Mouse (Mus musculus): ENCODE data around the gene Klhl2. TPM values are rescaled to one million over a fixed set of nuclear protein-coding genes. Genes with fewer than 3 reads are reported as not detected.

Klhl2 gene
- polyA plus RNA-seq, 1 experiment = 2.5 TPM

DNA sequence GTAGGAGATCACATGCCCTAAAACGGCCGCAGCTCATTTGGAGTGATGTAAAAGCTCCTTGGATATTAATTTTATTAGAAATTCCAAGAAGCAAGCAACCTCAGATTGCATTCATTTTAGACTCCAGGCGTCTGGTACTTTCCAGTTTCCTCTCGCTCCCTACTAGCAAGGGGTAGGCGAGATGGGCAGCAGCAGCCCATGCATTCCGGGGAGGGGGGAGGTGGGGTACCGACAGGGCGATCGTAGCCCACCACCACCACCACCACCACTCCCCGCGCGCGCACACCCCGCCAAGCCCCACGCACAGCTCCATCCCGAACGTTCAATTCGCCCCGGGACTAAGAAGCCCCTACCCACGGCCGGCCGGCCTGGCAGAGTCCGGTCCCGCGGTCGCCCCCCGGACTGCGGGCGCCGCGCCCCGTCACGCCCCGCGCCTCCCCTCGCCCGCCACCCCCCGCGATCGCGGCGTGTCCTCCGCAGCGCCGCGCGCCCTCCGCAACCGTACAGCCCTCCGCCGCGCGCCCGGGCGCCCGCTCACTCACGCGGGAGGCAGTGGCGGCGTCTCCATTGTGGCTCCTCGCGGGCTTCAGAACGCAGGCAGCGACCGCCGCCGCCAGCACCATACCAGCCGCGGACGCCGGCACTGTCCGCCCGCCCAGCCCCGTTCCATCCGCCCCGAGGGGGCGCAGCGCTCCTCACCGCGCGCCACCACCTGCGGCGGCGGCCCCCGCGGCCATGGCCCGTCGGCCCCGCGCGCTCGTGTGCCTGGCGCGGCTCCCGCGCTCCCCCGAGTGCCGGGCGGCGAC lies 523 bp downstream of the Klhl2 start:
- no peak for TF ChIP-seq POLR2A (IDR thresholded peaks at IDR 0.05; ENCODE audit: control insufficient read depth, low read depth, low read length)
- TF ChIP-seq CTCF (IDR thresholded peaks at IDR 0.05; ENCODE audit: control insufficient read depth, insufficient read depth, insufficient replicate concordance, low read depth, low read length) = no peak
- Histone ChIP-seq H3K27ac (ENCODE audit: control insufficient read depth, insufficient read depth, low read depth, low read length) (no peak overlapping the region), H3K4me3 (ENCODE audit: control insufficient read depth, low read depth, low read length) (peak overlapping the region; percentile 88), H3K4me1 (ENCODE audit: control insufficient read depth, insufficient read depth, low read length) (peaks cover 12% of the 10 kb centered on the region), H3K36me3 (ENCODE audit: control insufficient read depth, insufficient read depth, low read length) (no peaks in the 10 kb centered on the region), H3K27me3 (ENCODE audit: control insufficient read depth, insufficient read depth, low read length) (no peaks in the 10 kb centered on the region)

DNA sequence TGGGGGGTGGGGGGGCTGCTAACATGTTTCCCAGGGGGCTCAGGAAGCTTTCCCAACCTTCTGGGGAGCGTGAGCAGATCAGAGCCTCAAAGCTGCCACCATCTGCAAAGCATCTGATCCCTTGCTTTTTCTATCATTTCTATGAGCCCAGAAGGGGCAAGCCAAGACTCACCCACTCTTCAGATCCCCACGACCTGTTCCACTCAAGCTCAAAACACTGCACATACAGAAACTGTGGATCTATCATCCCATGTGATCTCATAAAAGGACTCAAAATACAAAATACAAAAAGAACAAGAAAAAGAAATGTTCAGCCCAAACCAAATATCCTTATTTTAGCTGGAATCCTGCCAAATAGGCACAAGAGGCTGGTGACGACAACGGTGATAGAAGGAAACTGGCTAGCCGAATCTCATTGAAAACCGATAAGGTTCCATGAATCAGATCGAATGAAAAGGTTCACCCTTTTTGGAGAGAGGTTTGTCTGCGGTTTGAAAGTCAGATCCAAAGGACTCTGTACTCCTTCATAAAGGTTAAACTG lies 1.5 kb downstream of the Klhl2 start:
- TF ChIP-seq POLR2A (IDR thresholded peaks at IDR 0.05; ENCODE audit: control insufficient read depth, low read depth, low read length) = no peak
- TF ChIP-seq CTCF (IDR thresholded peaks at IDR 0.05; ENCODE audit: control insufficient read depth, insufficient read depth, insufficient replicate concordance, low read depth, low read length) = no peak
- H3K27ac ChIP-seq (ENCODE audit: control insufficient read depth, insufficient read depth, low read depth, low read length) = no peak overlapping the region
- H3K4me3 ChIP-seq (ENCODE audit: control insufficient read depth, low read depth, low read length) = no peak overlapping the region

DNA sequence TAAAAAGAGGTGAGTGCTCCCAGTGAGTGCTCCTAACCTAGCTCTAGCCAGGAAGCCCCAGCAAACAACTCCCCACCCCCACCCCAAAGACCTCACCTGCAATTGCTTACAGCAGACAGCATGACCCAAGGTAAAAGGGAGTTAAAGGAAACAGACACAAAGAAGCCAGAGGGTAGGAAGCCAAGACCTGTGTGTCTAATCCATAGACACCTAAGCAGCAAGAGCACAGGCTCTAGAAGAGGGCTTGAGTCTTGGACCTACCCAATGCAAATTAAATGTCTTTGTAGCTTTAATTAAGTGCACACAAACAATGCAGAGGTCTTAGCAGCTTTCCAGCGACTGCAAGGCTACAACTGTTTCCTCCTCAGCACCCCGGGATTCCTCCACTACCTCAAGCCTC lies 2.2 kb downstream of the Klhl2 start:
- no peak for TF ChIP-seq POLR2A (IDR thresholded peaks at IDR 0.05; ENCODE audit: control insufficient read depth, low read depth, low read length)
- no peak for TF ChIP-seq CTCF (IDR thresholded peaks at IDR 0.05; ENCODE audit: control insufficient read depth, insufficient read depth, insufficient replicate concordance, low read depth, low read length)
- no peaks in the 10 kb centered on the region for H3K27me3 ChIP-seq (ENCODE audit: control insufficient read depth, insufficient read depth, low read length)
- peaks cover 12% of the 10 kb centered on the region for H3K4me1 ChIP-seq (ENCODE audit: control insufficient read depth, insufficient read depth, low read length)
- no peaks in the 10 kb centered on the region for H3K36me3 ChIP-seq (ENCODE audit: control insufficient read depth, insufficient read depth, low read length)
- H3K27ac ChIP-seq (ENCODE audit: control insufficient read depth, insufficient read depth, low read depth, low read length) = no peak overlapping the region
- H3K4me3 ChIP-seq (ENCODE audit: control insufficient read depth, low read depth, low read length) = no peak overlapping the region

More for the DNA sequence above, 1.5 kb downstream of the Klhl2 start:
- Histone ChIP-seq H3K4me1 (ENCODE audit: control insufficient read depth, insufficient read depth, low read length) (peaks cover 12% of the 10 kb centered on the region), H3K36me3 (ENCODE audit: control insufficient read depth, insufficient read depth, low read length) (no peaks in the 10 kb centered on the region), H3K27me3 (ENCODE audit: control insufficient read depth, insufficient read depth, low read length) (no peaks in the 10 kb centered on the region)

DNA sequence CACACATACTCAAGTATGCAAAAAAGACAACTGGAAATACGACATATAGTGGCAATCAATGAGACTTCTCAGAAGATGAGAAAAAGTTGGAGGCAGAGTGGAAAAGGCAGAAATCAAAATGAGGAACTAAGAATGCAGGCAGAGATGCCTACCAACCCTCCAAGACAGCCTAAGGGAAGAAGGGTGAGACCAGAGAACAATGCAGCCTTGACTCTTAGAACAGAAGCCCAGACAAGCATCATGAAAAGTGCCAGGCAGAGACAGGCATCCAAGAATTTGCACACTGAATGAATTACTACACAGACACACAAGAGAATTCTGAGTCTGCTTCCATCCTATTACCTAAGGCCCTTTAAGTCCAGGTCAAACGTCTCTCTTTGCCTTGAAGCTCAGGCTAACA lies 2.6 kb downstream of the Klhl2 start:
- Histone ChIP-seq H3K27ac (ENCODE audit: control insufficient read depth, insufficient read depth, low read depth, low read length) (no peak overlapping the region), H3K4me1 (ENCODE audit: control insufficient read depth, insufficient read depth, low read length) (peaks cover 12% of the 10 kb centered on the region), H3K4me3 (ENCODE audit: control insufficient read depth, low read depth, low read length) (no peak overlapping the region), H3K27me3 (ENCODE audit: control insufficient read depth, insufficient read depth, low read length) (no peaks in the 10 kb centered on the region), H3K36me3 (ENCODE audit: control insufficient read depth, insufficient read depth, low read length) (no peaks in the 10 kb centered on the region)
- no peak for TF ChIP-seq POLR2A (IDR thresholded peaks at IDR 0.05; ENCODE audit: control insufficient read depth, low read depth, low read length)
- TF ChIP-seq CTCF (IDR thresholded peaks at IDR 0.05; ENCODE audit: control insufficient read depth, insufficient read depth, insufficient replicate concordance, low read depth, low read length) = no peak

DNA sequence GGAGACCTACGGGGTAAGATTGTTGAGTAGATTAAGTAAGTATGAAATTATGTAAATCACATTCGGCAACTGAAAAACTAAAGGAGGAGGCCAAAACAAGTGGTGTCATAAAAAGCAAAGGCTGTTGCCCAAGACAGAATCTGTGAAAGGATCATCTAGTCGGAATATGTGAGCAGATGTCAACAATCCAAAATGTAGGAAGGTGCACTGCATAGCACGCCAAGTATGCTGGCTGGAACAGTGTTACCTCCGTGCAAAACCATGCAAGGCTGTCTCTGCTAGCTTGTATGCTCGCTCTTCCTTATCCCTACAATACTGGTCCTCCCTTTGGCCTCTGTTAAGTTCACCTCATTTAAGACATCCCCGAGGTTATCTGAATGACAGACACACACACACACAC lies 4.5 kb downstream of the Klhl2 start:
- H3K27me3 ChIP-seq (ENCODE audit: control insufficient read depth, insufficient read depth, low read length) = no peaks in the 10 kb centered on the region
- no peaks in the 10 kb centered on the region for H3K36me3 ChIP-seq (ENCODE audit: control insufficient read depth, insufficient read depth, low read length)
- H3K4me3 ChIP-seq (ENCODE audit: control insufficient read depth, low read depth, low read length) = no peak overlapping the region
- TF ChIP-seq POLR2A (IDR thresholded peaks at IDR 0.05; ENCODE audit: control insufficient read depth, low read depth, low read length) (no peak), CTCF (IDR thresholded peaks at IDR 0.05; ENCODE audit: control insufficient read depth, insufficient read depth, insufficient replicate concordance, low read depth, low read length) (no peak)
- H3K4me1 ChIP-seq (ENCODE audit: control insufficient read depth, insufficient read depth, low read length) = peaks cover 10% of the 10 kb centered on the region
- no peak overlapping the region for H3K27ac ChIP-seq (ENCODE audit: control insufficient read depth, insufficient read depth, low read depth, low read length)

DNA sequence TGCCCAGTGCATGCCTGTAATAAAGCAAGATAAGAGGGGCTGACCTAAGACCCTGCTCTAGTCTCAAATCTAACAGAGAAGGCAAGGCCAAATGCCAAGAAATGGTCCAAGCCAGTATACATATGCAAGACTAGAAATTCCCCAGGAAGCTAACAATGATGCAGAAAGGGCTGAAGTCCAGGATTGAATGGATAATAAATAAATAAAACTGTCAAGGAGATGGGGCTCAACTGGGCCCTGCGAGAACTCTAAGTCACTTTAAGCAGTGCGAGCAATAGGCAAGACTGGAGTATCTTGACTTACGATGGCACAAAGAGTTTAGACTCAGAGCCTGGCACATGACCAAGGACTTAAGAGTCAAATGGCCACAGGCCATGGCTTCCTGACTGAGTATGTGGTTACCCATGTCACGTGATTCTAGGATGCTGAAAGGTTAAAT lies 5.8 kb downstream of the Klhl2 start:
- H3K27me3 ChIP-seq (ENCODE audit: control insufficient read depth, insufficient read depth, low read length) = no peaks in the 10 kb centered on the region
- peaks cover 6% of the 10 kb centered on the region for H3K4me1 ChIP-seq (ENCODE audit: control insufficient read depth, insufficient read depth, low read length)
- TF ChIP-seq CTCF (IDR thresholded peaks at IDR 0.05; ENCODE audit: control insufficient read depth, insufficient read depth, insufficient replicate concordance, low read depth, low read length) (no peak), POLR2A (IDR thresholded peaks at IDR 0.05; ENCODE audit: control insufficient read depth, low read depth, low read length) (no peak)
- H3K36me3 ChIP-seq (ENCODE audit: control insufficient read depth, insufficient read depth, low read length) = no peaks in the 10 kb centered on the region
- H3K27ac ChIP-seq (ENCODE audit: control insufficient read depth, insufficient read depth, low read depth, low read length) = no peak overlapping the region
- no peak overlapping the region for H3K4me3 ChIP-seq (ENCODE audit: control insufficient read depth, low read depth, low read length)

DNA sequence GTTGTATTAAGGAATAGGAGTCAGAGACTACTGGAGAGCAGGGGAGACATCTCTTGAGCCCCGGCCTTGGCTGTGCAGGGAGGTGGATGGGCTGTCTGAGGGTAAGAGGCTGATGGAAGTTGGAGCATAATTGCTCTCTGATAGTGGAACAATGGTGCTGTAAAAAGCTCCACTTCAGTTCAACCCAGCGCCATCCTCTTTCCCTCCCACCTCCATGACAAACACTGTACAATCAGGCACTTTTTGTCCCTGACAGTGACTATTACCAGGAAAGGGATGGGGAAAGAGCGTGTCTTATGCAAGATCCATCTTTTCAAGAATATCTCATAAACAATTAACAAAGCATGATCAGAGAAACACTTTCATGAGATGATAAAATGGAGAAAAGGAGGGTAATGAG lies 6.6 kb downstream of the Klhl2 start:
- Histone ChIP-seq H3K4me3 (ENCODE audit: control insufficient read depth, low read depth, low read length) (no peak overlapping the region), H3K27me3 (ENCODE audit: control insufficient read depth, insufficient read depth, low read length) (no peaks in the 10 kb centered on the region), H3K4me1 (ENCODE audit: control insufficient read depth, insufficient read depth, low read length) (peaks cover 2% of the 10 kb centered on the region; the same call in 1 of the 2 replicates), H3K27ac (ENCODE audit: control insufficient read depth, insufficient read depth, low read depth, low read length) (no peak overlapping the region), H3K36me3 (ENCODE audit: control insufficient read depth, insufficient read depth, low read length) (no peaks in the 10 kb centered on the region)
- TF ChIP-seq CTCF (IDR thresholded peaks at IDR 0.05; ENCODE audit: control insufficient read depth, insufficient read depth, insufficient replicate concordance, low read depth, low read length) = no peak
- TF ChIP-seq POLR2A (IDR thresholded peaks at IDR 0.05; ENCODE audit: control insufficient read depth, low read depth, low read length) = no peak

Measured in testis, adult 2 months (tissue).